Mouse (Mus musculus): ENCODE measurements around the gene Pik3ap1. TPM values are rescaled to one million over a fixed set of nuclear protein-coding genes. Genes with fewer than 3 reads are reported as not detected.
A peak's percentile ranks its signal among the peaks of the same experiment; 100 is the strongest.
"Not testable (repeated sequence)": the region's sequence is repeated elsewhere in the genome, so short reads cannot be mapped to it uniquely, and the experiment has no call there.

Gene Pik3ap1
- polyA plus RNA-seq, 1 experiment from 2014 or later: 2.0 TPM

- Histone ChIP-seq H3K27me3 (replicated peaks; ENCODE audit: control insufficient read depth, insufficient read depth, low read length) (no peaks in the 10 kb centered on the region), H3K4me1 (replicated peaks; ENCODE audit: control insufficient read depth, insufficient read depth, low read length) (no peaks in the 10 kb centered on the region), H3K36me3 (ENCODE audit: control insufficient read depth, insufficient read depth) (no peaks in the 10 kb centered on the region), H3K9ac (replicated peaks; ENCODE audit: low read depth, low read length) (no peak overlapping the region), H3K9me3 (ENCODE audit: control insufficient read depth, low read length) (no peaks in the 10 kb centered on the region), H3K4me3 (replicated peaks; ENCODE audit: low read length) (no peak overlapping the region), H3K4me2 (ENCODE audit: low read length) (no peak overlapping the region), H3K27ac (ENCODE audit: low read length) (no peak overlapping the region)
- no peak for ATAC-seq
These were observed 61.1 kb downstream of the Pik3ap1 start for GRCm38 (mm10) chr19:41323813-41324212.

DNA sequence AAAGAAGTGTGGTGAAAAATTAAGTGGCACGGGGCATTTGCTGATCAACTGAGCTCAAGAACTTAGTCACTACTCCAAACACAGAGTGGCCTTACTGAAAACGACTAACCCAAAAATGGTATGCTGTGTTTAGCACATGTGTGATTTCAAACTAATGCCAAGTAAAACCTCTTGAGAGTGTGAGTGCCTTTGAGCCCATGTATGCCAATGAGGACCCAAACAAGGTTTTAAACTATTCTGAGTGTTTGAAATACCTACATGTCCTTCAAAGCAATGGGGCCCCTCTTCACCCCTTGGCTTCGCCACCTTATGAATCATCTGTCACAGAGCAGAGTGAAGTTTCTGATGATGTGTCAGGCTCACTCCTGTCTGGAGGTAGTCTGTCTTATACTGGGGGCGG, 61.8 kb downstream of the Pik3ap1 start:
- Histone ChIP-seq H3K9ac (replicated peaks; ENCODE audit: low read depth, low read length) (no peak overlapping the region), H3K4me2 (ENCODE audit: low read length) (no peak overlapping the region), H3K27ac (ENCODE audit: low read length) (no peak overlapping the region), H3K36me3 (ENCODE audit: control insufficient read depth, insufficient read depth) (no peaks in the 10 kb centered on the region), H3K4me3 (replicated peaks; ENCODE audit: low read length) (no peak overlapping the region), H3K27me3 (replicated peaks; ENCODE audit: control insufficient read depth, insufficient read depth, low read length) (no peaks in the 10 kb centered on the region), H3K9me3 (ENCODE audit: control insufficient read depth, low read length) (no peaks in the 10 kb centered on the region), H3K4me1 (replicated peaks; ENCODE audit: control insufficient read depth, insufficient read depth, low read length) (no peaks in the 10 kb centered on the region)
- 87% methylated on average over 4 of the region's 4 CpGs for WGBS
- no peak for ATAC-seq

DNA sequence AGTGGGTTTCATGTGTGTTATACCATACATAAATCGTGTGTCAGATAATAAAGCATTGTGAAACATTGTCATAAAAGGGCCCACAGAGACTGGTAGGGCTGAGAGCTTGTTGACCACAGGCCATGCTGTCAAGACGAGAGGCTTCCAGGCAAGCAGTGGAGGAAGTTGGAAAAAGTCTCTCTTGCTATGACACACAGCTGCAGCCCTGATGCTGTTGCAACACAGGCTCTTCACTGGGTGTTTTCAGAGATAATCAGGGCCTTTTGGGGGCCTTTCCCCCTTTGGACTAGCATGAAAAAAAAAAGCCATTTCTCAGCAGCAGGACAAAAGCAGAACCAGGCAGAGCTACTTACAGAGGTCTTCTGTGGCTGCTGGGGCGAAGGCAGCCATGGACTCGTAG, 63.8 kb downstream of the Pik3ap1 start:
- no peaks in the 10 kb centered on the region for H3K27me3 ChIP-seq (replicated peaks; ENCODE audit: control insufficient read depth, insufficient read depth, low read length)
- H3K9me3 ChIP-seq (ENCODE audit: control insufficient read depth, low read length): no peaks in the 10 kb centered on the region
- H3K4me1 ChIP-seq (replicated peaks; ENCODE audit: control insufficient read depth, insufficient read depth, low read length): no peaks in the 10 kb centered on the region
- no peak for ATAC-seq
- H3K36me3 ChIP-seq (ENCODE audit: control insufficient read depth, insufficient read depth): no peaks in the 10 kb centered on the region
- H3K27ac ChIP-seq (ENCODE audit: low read length): no peak overlapping the region
- 90% methylated on average over 4 of the region's 4 CpGs for WGBS
- no peak overlapping the region for H3K4me3 ChIP-seq (replicated peaks; ENCODE audit: low read length)
- no peak overlapping the region for H3K9ac ChIP-seq (replicated peaks; ENCODE audit: low read depth, low read length)
- H3K4me2 ChIP-seq (ENCODE audit: low read length): no peak overlapping the region

GRCm38 (mm10) chr19:41317315-41318095, 67.4 kb downstream of the Pik3ap1 start:
- no peak overlapping the region for H3K4me3 ChIP-seq (replicated peaks; ENCODE audit: low read length)
- ATAC-seq: peak; percentile 71
- no peaks in the 10 kb centered on the region for H3K4me1 ChIP-seq (replicated peaks; ENCODE audit: control insufficient read depth, insufficient read depth, low read length)
- 26% methylated on average over 11 of the region's 11 CpGs for WGBS
- no peaks in the 10 kb centered on the region for H3K36me3 ChIP-seq (ENCODE audit: control insufficient read depth, insufficient read depth)
- H3K9me3 ChIP-seq (ENCODE audit: control insufficient read depth, low read length): no peaks in the 10 kb centered on the region
- H3K9ac ChIP-seq (replicated peaks; ENCODE audit: low read depth, low read length): no peak overlapping the region
- H3K27ac ChIP-seq (ENCODE audit: low read length): no peak overlapping the region
- H3K27me3 ChIP-seq (replicated peaks; ENCODE audit: control insufficient read depth, insufficient read depth, low read length): no peaks in the 10 kb centered on the region
- 0 out of 2 replicates have a peak overlapping the region, but pooled peaks have one; percentile 5 for H3K4me2 ChIP-seq (ENCODE audit: low read length)

- H3K4me3 ChIP-seq (replicated peaks; ENCODE audit: low read length): no peak overlapping the region
- no peak overlapping the region for H3K9ac ChIP-seq (replicated peaks; ENCODE audit: low read depth, low read length)
- WGBS: 84% methylated on average over 7 of the region's 7 CpGs
- no peaks in the 10 kb centered on the region for H3K36me3 ChIP-seq (ENCODE audit: control insufficient read depth, insufficient read depth)
- ATAC-seq: no peak
- H3K4me1 ChIP-seq (replicated peaks; ENCODE audit: control insufficient read depth, insufficient read depth, low read length): 0 out of 2 replicates have a peak, but pooled peaks cover 3% of the 10 kb centered on the region
- H3K9me3 ChIP-seq (ENCODE audit: control insufficient read depth, low read length): no peaks in the 10 kb centered on the region
- no peak overlapping the region for H3K27ac ChIP-seq (ENCODE audit: low read length)
- no peaks in the 10 kb centered on the region for H3K27me3 ChIP-seq (replicated peaks; ENCODE audit: control insufficient read depth, insufficient read depth, low read length)
- H3K4me2 ChIP-seq (ENCODE audit: low read length): no peak overlapping the region
These were observed 70.2 kb downstream of the Pik3ap1 start for GRCm38 (mm10) chr19:41314696-41315095.

DNA sequence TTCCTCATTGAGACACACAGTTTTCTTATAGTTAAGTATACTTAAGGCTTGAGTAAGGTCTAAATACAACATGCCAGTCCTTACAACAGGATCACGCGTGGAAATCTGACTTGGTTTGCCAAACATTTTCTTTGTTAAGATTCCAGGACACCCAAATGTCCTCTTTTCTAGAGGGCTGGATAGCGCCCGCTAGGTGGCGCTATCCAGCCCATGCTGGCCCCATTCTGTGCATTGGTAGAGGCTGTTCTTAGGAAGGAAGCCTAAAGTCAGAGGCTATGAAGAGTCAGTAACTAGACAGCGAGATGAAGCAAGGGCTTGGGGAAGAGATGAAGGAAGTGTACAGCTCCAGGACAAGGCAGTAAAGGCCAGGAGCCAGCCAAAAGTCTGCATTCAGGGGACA, 71.2 kb downstream of the Pik3ap1 start:
- Histone ChIP-seq H3K4me3 (replicated peaks; ENCODE audit: low read length) (no peak overlapping the region), H3K9me3 (ENCODE audit: control insufficient read depth, low read length) (no peaks in the 10 kb centered on the region), H3K27ac (ENCODE audit: low read length) (no peak overlapping the region), H3K4me2 (ENCODE audit: low read length) (no peak overlapping the region), H3K36me3 (ENCODE audit: control insufficient read depth, insufficient read depth) (no peaks in the 10 kb centered on the region), H3K27me3 (replicated peaks; ENCODE audit: control insufficient read depth, insufficient read depth, low read length) (no peaks in the 10 kb centered on the region), H3K4me1 (replicated peaks; ENCODE audit: control insufficient read depth, insufficient read depth, low read length) (0 out of 2 replicates have a peak, but pooled peaks cover 3% of the 10 kb centered on the region), H3K9ac (replicated peaks; ENCODE audit: low read depth, low read length) (no peak overlapping the region)
- 20% methylated on average over 6 of the region's 6 CpGs for WGBS
- ATAC-seq: no peak

- not testable (repeated sequence) for H3K4me2 ChIP-seq (ENCODE audit: low read length); H3K36me3 ChIP-seq (ENCODE audit: control insufficient read depth, insufficient read depth); ATAC-seq; H3K9ac ChIP-seq (replicated peaks; ENCODE audit: low read depth, low read length); H3K27me3 ChIP-seq (replicated peaks; ENCODE audit: control insufficient read depth, insufficient read depth, low read length); H3K4me1 ChIP-seq (replicated peaks; ENCODE audit: control insufficient read depth, insufficient read depth, low read length); H3K27ac ChIP-seq (ENCODE audit: low read length); H3K4me3 ChIP-seq (replicated peaks; ENCODE audit: low read length); H3K9me3 ChIP-seq (ENCODE audit: control insufficient read depth, low read length)
- WGBS: 88% methylated on average over 8 of the region's 8 CpGs
These were observed 72.3 kb downstream of the Pik3ap1 start for GRCm38 (mm10) chr19:41312587-41312986.

GRCm38 (mm10) chr19:41312027-41312426, 72.9 kb downstream of the Pik3ap1 start:
- H3K36me3 ChIP-seq (ENCODE audit: control insufficient read depth, insufficient read depth): no peaks in the 10 kb centered on the region
- no peaks in the 10 kb centered on the region for H3K9me3 ChIP-seq (ENCODE audit: control insufficient read depth, low read length)
- H3K4me3 ChIP-seq (replicated peaks; ENCODE audit: low read length): no peak overlapping the region
- H3K4me2 ChIP-seq (ENCODE audit: low read length): no peak overlapping the region
- H3K9ac ChIP-seq (replicated peaks; ENCODE audit: low read depth, low read length): no peak overlapping the region
- H3K27me3 ChIP-seq (replicated peaks; ENCODE audit: control insufficient read depth, insufficient read depth, low read length): no peaks in the 10 kb centered on the region
- H3K27ac ChIP-seq (ENCODE audit: low read length): no peak overlapping the region
- no peak for ATAC-seq
- 88% methylated on average over 4 of the region's 4 CpGs for WGBS
- H3K4me1 ChIP-seq (replicated peaks; ENCODE audit: control insufficient read depth, insufficient read depth, low read length): 0 out of 2 replicates have a peak, but pooled peaks cover 3% of the 10 kb centered on the region

- no peaks in the 10 kb centered on the region for H3K27me3 ChIP-seq (replicated peaks; ENCODE audit: control insufficient read depth, insufficient read depth, low read length)
- H3K4me3 ChIP-seq (replicated peaks; ENCODE audit: low read length): peak overlapping the region; percentile 40
- WGBS: 27% methylated on average over 20 of the region's 20 CpGs
- H3K36me3 ChIP-seq (ENCODE audit: control insufficient read depth, insufficient read depth): no peaks in the 10 kb centered on the region
- ATAC-seq: peak; percentile 91
- peak overlapping the region; percentile 60 for H3K4me2 ChIP-seq (ENCODE audit: low read length)
- H3K9me3 ChIP-seq (ENCODE audit: control insufficient read depth, low read length): no peaks in the 10 kb centered on the region
- H3K4me1 ChIP-seq (replicated peaks; ENCODE audit: control insufficient read depth, insufficient read depth, low read length): 0 out of 2 replicates have a peak, but pooled peaks cover 3% of the 10 kb centered on the region
- H3K9ac ChIP-seq (replicated peaks; ENCODE audit: low read depth, low read length): peak overlapping the region; percentile 35; the same call in 1 of the 2 replicates
- H3K27ac ChIP-seq (ENCODE audit: low read length): no peak overlapping the region
These were observed 73.8 kb downstream of the Pik3ap1 start for GRCm38 (mm10) chr19:41310971-41311703.

All from forebrain, embryonic 16.5 days (tissue).